Mouse (Mus musculus) thymus, adult 2 months (tissue): ENCODE measurements at regions not wholly inside any gene's neighbourhood (a gene's known extent, or its start where the extent isn't known, plus 50 kb on each side); places are given as distances from the start of the nearest gene placed in this dataset.

Experiments used
- CTCF ChIP-seq: fragments of 200-500 bp; IDR thresholded peaks from 2 replicates; pipeline ENCODE4 v1.5.1; 2012; ENCODE audit warnings: mild to moderate bottlenecking, control low read depth, low read length, moderate library complexity, borderline replicate concordance; ENCODE audit not compliant: control insufficient read depth, poor library complexity, insufficient read depth; ENCODE audit errors: extremely low read depth
- POLR2A ChIP-seq: fragments of 200-500 bp; IDR thresholded peaks from 2 replicates; pipeline ENCODE4 v1.6.1; 2012; ENCODE audit warnings: mild to moderate bottlenecking, low read length, control low read depth, moderate library complexity; ENCODE audit not compliant: control insufficient read depth, poor library complexity, insufficient read depth; ENCODE audit errors: extremely low read depth

DNA sequence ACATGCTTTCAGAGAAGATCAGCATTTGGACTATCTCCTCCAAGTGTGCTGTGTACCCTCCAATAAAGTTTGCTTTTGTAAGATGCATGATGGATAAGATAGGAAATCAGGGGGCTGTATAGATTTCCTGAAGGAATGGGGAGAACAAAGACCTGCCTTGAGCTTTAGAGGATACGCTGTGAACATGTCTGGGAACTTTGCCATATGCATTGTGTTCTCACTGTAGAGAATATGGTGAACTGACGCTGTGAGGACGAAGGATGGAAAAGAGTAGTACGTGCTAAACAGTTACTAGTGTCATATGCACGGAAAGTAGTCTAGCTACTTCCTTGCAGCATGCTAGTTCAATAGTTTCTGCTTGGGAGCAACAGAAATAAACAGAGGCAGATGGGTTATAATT lies 86.8 kb downstream of the Cavin4 start:
- TF ChIP-seq CTCF (no peak), POLR2A (no peak)
